Mouse (Mus musculus): ENCODE data around the gene Eme1. TPM values are rescaled to one million over a fixed set of nuclear protein-coding genes. Genes with fewer than 3 reads are reported as not detected.
"Not testable (repeated sequence)": the region's sequence is repeated elsewhere in the genome, so short reads cannot be mapped to it uniquely, and the experiment has no call there.

Gene Eme1
- polyA plus RNA-seq, 1 experiment from 2014 or later = 24.9 TPM

DNA sequence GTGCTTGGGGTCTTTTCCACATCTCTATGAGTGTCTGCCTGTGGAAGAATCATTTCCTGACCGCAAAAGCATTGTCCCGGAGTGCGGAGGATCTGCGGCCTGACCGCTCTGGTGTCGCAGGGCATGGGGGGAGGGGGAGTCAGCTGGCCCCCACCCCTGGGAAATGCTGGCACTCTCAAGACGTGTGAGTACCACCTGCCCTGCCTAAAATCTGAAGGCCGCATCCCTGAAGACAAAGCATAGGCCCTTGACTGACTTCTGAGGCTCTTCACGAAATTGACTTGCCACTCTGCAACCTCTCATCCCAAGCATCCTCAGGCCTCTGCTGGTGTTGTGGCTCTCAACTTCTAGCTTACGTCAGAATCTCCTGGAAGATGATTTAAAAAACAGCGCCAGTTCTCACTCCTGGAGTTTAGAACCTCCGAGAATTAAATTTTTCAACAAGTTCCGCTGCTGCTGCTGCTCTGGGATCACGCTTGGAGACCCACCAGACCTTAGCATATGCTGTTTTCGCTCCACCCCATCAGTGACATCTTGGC lies 23.9 kb upstream of the Eme1 start:
- no peak for ATAC-seq (ENCODE audit: low FRiP score, low read depth)
- Histone ChIP-seq H3K9me3 (no peaks in the 10 kb centered on the region), H3K9ac (peak overlapping the region; percentile 62), H3K27ac (peak overlapping the region; percentile 72; the same call in 1 of the 2 replicates), H3K4me3 (peak overlapping the region; percentile 88), H3K4me1 (peaks cover 36% of the 10 kb centered on the region), H3K27me3 (no peaks in the 10 kb centered on the region), H3K36me3 (peaks cover 9% of the 10 kb centered on the region; the same call in 1 of the 2 replicates), H3K4me2 (replicated peaks) (peak overlapping the region; percentile 83)
- WGBS = 26% methylated on average over 15 of the region's 15 CpGs

GRCm38 (mm10) chr11:94676754-94677606 lies 23.2 kb upstream of the Eme1 start, which contains the start of gene Xylt2:
Gene Xylt2, minus strand, starts transcription at chr11:94677515.
- under 1% methylated on average over 78 of the region's 82 CpGs for WGBS
- no peaks in the 10 kb centered on the region for H3K9me3 ChIP-seq
- peak within 1 kb of the TSS; percentile 95 for H3K9ac ChIP-seq
- ATAC-seq (ENCODE audit: low FRiP score, low read depth) = peak; percentile 94
- H3K27me3 ChIP-seq = no peaks in the 10 kb centered on the region
- peaks cover 36% of the 10 kb centered on the region for H3K4me1 ChIP-seq
- peak within 1 kb of the TSS; percentile 83 for H3K4me2 ChIP-seq (replicated peaks)
- peak within 1 kb of the TSS; percentile 88 for H3K4me3 ChIP-seq
- peak within 1 kb of the TSS; percentile 92 for H3K27ac ChIP-seq
- peaks cover 9% of the 10 kb centered on the region; the same call in 1 of the 2 replicates for H3K36me3 ChIP-seq

DNA sequence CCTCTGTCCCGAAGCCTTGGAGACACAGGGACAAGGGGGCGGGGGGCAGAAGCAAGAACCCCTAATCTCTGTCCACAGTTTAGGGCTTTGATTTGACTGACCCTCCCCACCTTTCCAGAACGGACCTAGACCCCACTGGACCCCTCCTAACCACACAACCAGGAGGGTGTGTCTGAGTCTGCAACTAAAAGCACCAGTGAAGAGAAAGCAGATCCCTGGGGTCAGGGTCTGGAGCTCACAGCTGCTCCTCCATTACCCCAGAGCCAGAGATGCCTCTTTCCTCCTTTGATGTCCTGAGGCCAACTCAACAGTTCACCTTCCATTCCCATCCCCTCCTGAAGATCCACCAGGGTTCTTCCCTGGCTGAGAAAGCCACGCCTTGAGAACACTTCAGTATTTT lies 22.5 kb upstream of the Eme1 start:
- Histone ChIP-seq H3K4me2 (replicated peaks) (peak overlapping the region; percentile 83), H3K27ac (peak overlapping the region; percentile 92; the same call in 1 of the 2 replicates)
- no peak for ATAC-seq (ENCODE audit: low FRiP score, low read depth)

GRCm38 (mm10) chr11:94675446-94675845 lies 21.7 kb upstream of the Eme1 start:
- Histone ChIP-seq H3K36me3 (peaks cover 16% of the 10 kb centered on the region), H3K27me3 (no peaks in the 10 kb centered on the region), H3K9ac (peak overlapping the region; percentile 95; the same call in 1 of the 2 replicates), H3K4me2 (replicated peaks) (peak overlapping the region; percentile 83), H3K4me1 (peaks cover 36% of the 10 kb centered on the region), H3K27ac (no peak overlapping the region), H3K9me3 (no peaks in the 10 kb centered on the region), H3K4me3 (peak overlapping the region; percentile 88; the same call in 1 of the 2 replicates)
- ATAC-seq (ENCODE audit: low FRiP score, low read depth) = no peak
- WGBS = 81% methylated on average over 5 of the region's 5 CpGs

More for the DNA sequence above, 22.5 kb upstream of the Eme1 start:
- H3K4me3 ChIP-seq = peak overlapping the region; percentile 88
- no peaks in the 10 kb centered on the region for H3K9me3 ChIP-seq
- 29% methylated on average over 4 of the region's 4 CpGs for WGBS
- peaks cover 9% of the 10 kb centered on the region; the same call in 1 of the 2 replicates for H3K36me3 ChIP-seq
- H3K27me3 ChIP-seq = no peaks in the 10 kb centered on the region
- H3K9ac ChIP-seq = peak overlapping the region; percentile 95
- peaks cover 36% of the 10 kb centered on the region for H3K4me1 ChIP-seq

GRCm38 (mm10) chr11:94674984-94675383 lies 21.2 kb upstream of the Eme1 start:
- WGBS = 84% methylated on average over 5 of the region's 5 CpGs
- Histone ChIP-seq H3K9ac (peak overlapping the region; percentile 13; the same call in 1 of the 2 replicates), H3K9me3 (no peaks in the 10 kb centered on the region), H3K4me1 (peaks cover 36% of the 10 kb centered on the region), H3K36me3 (peaks cover 20% of the 10 kb centered on the region), H3K27me3 (no peaks in the 10 kb centered on the region), H3K4me2 (replicated peaks) (peak overlapping the region; percentile 83; the same call in 1 of the 2 replicates), H3K4me3 (no peak overlapping the region), H3K27ac (no peak overlapping the region)
- no peak for ATAC-seq (ENCODE audit: low FRiP score, low read depth)

GRCm38 (mm10) chr11:94665281-94665680 lies 11.5 kb upstream of the Eme1 start:
- Histone ChIP-seq H3K4me3 (no peak overlapping the region), H3K27ac (no peak overlapping the region), H3K36me3 (peaks cover 97% of the 10 kb centered on the region), H3K9ac (no peak overlapping the region), H3K27me3 (no peaks in the 10 kb centered on the region), H3K4me2 (replicated peaks) (no peak overlapping the region), H3K9me3 (no peaks in the 10 kb centered on the region), H3K4me1 (no peaks in the 10 kb centered on the region)
- 96% methylated on average over 6 of the region's 6 CpGs for WGBS
- no peak for ATAC-seq (ENCODE audit: low FRiP score, low read depth)

DNA sequence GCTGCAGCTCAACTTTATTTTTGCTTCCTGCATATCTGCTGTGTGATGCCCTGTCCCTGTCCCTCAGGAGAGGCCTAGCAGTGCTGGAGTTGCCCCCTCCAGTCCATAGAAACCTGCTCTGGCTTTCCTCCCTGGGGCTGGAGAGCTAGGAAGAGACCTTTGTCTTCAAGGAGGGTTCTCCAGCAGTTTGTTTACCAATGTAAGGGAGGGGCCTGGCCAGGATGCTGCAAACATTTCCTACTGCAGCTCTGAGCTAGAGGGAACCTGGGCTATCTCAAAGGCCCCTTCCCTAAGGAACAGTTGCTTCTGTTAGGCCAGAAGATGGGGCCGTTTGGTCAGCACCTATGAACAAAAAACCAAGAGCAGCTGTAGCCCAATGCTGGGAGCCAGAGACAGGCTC lies 7.6 kb upstream of the Eme1 start:
- H3K4me3 ChIP-seq = no peak overlapping the region
- WGBS = 43% methylated on average over 1 of the region's 1 CpGs
- H3K36me3 ChIP-seq = peaks cover 96% of the 10 kb centered on the region
- ATAC-seq (ENCODE audit: low FRiP score, low read depth) = no peak
- H3K9me3 ChIP-seq = no peaks in the 10 kb centered on the region
- H3K9ac ChIP-seq = no peak overlapping the region
- H3K4me2 ChIP-seq (replicated peaks) = no peak overlapping the region
- no peaks in the 10 kb centered on the region for H3K27me3 ChIP-seq
- H3K27ac ChIP-seq = no peak overlapping the region
- no peaks in the 10 kb centered on the region for H3K4me1 ChIP-seq

- Histone ChIP-seq H3K9me3 (no peaks in the 10 kb centered on the region), H3K27ac (no peak overlapping the region), H3K4me3 (peak overlapping the region; percentile 69), H3K9ac (no peak overlapping the region; the same call in 1 of the 2 replicates), H3K36me3 (peaks cover 37% of the 10 kb centered on the region), H3K4me2 (replicated peaks) (peak overlapping the region; percentile 75), H3K4me1 (peaks cover 16% of the 10 kb centered on the region), H3K27me3 (no peaks in the 10 kb centered on the region)
- WGBS = 49% methylated on average over 8 of the region's 8 CpGs
- ATAC-seq (ENCODE audit: low FRiP score, low read depth) = no peak
These were observed 791 bp downstream of the Eme1 start for GRCm38 (mm10) chr11:94652973-94653372.

DNA sequence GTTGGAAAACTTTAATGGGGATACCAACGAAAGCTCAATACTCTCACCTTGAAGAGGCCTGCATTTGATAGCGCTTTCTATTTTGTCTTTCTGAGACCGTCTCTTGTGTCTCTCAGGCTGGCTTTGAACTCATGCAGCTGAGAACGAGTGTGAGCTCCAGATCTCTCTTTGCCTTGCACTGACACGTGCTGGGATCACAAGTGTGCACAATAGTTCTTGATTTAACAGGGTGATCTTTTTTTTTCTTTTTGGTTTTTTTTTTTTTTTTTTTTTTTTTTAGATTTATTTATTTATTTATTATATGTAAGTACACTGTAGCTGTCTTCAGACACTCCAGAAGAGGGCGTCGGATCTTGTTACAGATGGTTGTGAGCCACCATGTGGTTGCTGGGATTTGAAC lies 2.5 kb downstream of the Eme1 start:
- H3K27ac ChIP-seq; ATAC-seq (ENCODE audit: low FRiP score, low read depth); H3K9ac ChIP-seq; H3K4me3 ChIP-seq; H3K4me2 ChIP-seq (replicated peaks); H3K9me3 ChIP-seq; H3K27me3 ChIP-seq: not testable (repeated sequence)
- WGBS = 94% methylated on average over 5 of the region's 7 CpGs
- peaks cover 16% of the 10 kb centered on the region for H3K4me1 ChIP-seq
- H3K36me3 ChIP-seq = peaks cover 38% of the 10 kb centered on the region

DNA sequence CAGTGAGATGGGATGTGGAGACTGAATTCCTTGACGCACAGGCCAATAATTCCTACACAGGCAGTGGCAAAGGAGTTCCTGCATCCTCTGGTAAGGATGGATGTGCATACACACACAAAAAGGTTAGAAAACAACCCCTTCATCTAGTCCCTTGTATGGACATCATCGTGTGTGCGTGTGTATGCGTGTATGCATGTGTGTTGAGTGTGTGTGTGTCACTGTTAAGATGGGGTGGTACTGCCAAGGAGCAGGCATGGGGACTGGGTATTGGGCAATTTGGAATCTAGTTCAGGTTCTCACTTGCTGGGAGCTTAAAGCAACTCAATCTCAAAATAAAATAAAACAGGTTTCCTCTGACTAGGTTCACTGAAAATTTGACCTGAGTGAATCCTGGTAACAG lies 7.3 kb downstream of the Eme1 start:
- Histone ChIP-seq H3K9me3 (no peaks in the 10 kb centered on the region), H3K4me1 (no peaks in the 10 kb centered on the region), H3K27me3 (no peaks in the 10 kb centered on the region), H3K4me2 (replicated peaks) (no peak overlapping the region), H3K27ac (no peak overlapping the region), H3K9ac (no peak overlapping the region), H3K4me3 (no peak overlapping the region), H3K36me3 (peaks cover 85% of the 10 kb centered on the region)
- no peak for ATAC-seq (ENCODE audit: low FRiP score, low read depth)
- 96% methylated on average over 4 of the region's 4 CpGs for WGBS

- Histone ChIP-seq H3K9me3 (no peaks in the 10 kb centered on the region), H3K4me2 (replicated peaks) (no peak overlapping the region)
These were observed 9.1 kb downstream of the Eme1 start for GRCm38 (mm10) chr11:94644461-94645219.

GRCm38 (mm10) chr11:94634431-94634830 lies 19.3 kb downstream of the Eme1 start:
- H3K4me2 ChIP-seq (replicated peaks) = no peak overlapping the region
- no peak for ATAC-seq (ENCODE audit: low FRiP score, low read depth)
- 94% methylated on average over 5 of the region's 5 CpGs for WGBS

More at GRCm38 (mm10) chr11:94644461-94645219, 9.1 kb downstream of the Eme1 start:
- 87% methylated on average over 8 of the region's 8 CpGs for WGBS
- ATAC-seq (ENCODE audit: low FRiP score, low read depth) = no peak
- Histone ChIP-seq H3K9ac (no peak overlapping the region), H3K27me3 (no peaks in the 10 kb centered on the region), H3K27ac (no peak overlapping the region), H3K4me1 (no peaks in the 10 kb centered on the region), H3K36me3 (peaks cover 88% of the 10 kb centered on the region), H3K4me3 (no peak overlapping the region)

More at GRCm38 (mm10) chr11:94634431-94634830, 19.3 kb downstream of the Eme1 start:
- Histone ChIP-seq H3K9me3 (no peaks in the 10 kb centered on the region), H3K9ac (no peak overlapping the region), H3K4me3 (no peak overlapping the region), H3K27me3 (no peaks in the 10 kb centered on the region), H3K4me1 (peaks cover 13% of the 10 kb centered on the region), H3K27ac (no peak overlapping the region), H3K36me3 (peaks cover 83% of the 10 kb centered on the region)
